Mouse (Mus musculus): Measurements from ENCODE around the gene Stk39.

GRCm38 (mm10) chr2:68270836-68271235, 201.2 kb downstream of the Stk39 start:
- TF ChIP-seq CTCF (IDR thresholded peaks at IDR 0.05; ENCODE audit: insufficient read depth, low read length), result no peak
- no peak for TF ChIP-seq POLR2A (IDR thresholded peaks at IDR 0.05; ENCODE audit: borderline replicate concordance, extremely low read depth, low read depth, low read length)

All from lung, adult 2 months (tissue).